Mouse (Mus musculus) lung, postnatal 14 days (tissue): ENCODE measurements around the gene Gm17720.
"Not testable (repeated sequence)": the region's sequence is repeated elsewhere in the genome, so short reads cannot be mapped to it uniquely, and the experiment has no call there.

Experiments
- DNase-seq: peaks from one replicate; pipeline ENCODE4 v3.0.0; 2021

The Gm17720 gene

GRCm38 (mm10) chr8:110039216-110039615, 63.3 kb downstream of the Gm17720 start:
- DNase-seq = no peak

DNA sequence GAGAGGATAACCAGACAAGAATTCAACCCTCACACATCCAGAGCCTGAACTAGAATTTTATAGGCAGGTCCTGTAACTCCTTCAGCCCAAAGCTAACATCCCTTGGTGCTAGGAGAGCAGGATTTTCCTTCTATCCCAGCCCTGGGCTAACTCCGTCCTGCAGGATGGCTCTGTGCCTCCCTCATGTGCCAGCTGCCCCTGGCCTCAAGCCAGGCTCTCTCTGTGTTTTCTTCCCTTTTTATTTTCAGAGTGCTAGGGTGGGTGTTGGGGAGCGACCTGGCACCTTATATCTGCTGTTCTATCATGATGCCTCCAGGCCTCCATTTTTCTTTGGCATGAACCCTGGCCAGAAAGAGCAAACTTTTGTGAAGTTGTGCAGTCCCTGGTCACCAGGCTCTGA, 66.4 kb downstream of the Gm17720 start:
- DNase-seq = no peak

- DNase-seq = no peak
Observed at GRCm38 (mm10) chr8:110034331-110034730, 68.2 kb downstream of the Gm17720 start.

DNA sequence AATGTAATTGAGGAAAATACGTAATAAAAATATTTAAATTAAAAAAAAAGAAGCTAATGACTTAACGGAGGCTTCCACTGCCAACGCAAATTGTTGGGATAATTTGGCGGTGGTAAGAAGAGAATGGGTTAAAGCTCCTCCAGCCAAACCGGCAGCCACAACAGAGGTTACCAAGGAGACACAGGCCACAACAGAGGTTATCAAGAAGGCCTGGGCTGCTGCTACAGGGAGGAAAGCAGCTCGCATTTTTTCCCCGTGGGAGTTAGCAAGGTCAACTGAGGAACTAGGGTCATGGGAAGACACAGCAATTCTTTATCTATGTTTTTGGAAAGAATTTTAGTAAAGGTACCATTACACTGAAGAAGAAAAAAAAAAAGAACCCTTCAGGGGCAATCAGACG, 68.8 kb downstream of the Gm17720 start:
- not testable (repeated sequence) for DNase-seq
